Mouse (Mus musculus): ENCODE results near the gene Jam3. TPM values are rescaled to one million over a fixed set of nuclear protein-coding genes. Genes with fewer than 3 reads are reported as not detected.

The Jam3 gene
- total RNA-seq, 2 experiments from 2014 or later, result not detected

GRCm38 (mm10) chr9:27123947-27124346, 31.3 kb downstream of the Jam3 start:
- no peak for ATAC-seq (replicated peaks; ENCODE audit: low FRiP score, low TSS enrichment, poor library complexity, severe bottlenecking)

GRCm38 (mm10) chr9:27122963-27123362, 32.3 kb downstream of the Jam3 start:
- ATAC-seq (replicated peaks; ENCODE audit: low FRiP score, low TSS enrichment, poor library complexity, severe bottlenecking), result no peak

- ATAC-seq (replicated peaks; ENCODE audit: low FRiP score, low TSS enrichment, poor library complexity, severe bottlenecking), result no peak
Observed at GRCm38 (mm10) chr9:27122076-27122475, 33.1 kb downstream of the Jam3 start.

GRCm38 (mm10) chr9:27121254-27121653, 34.0 kb downstream of the Jam3 start:
- no peak for ATAC-seq (replicated peaks; ENCODE audit: low FRiP score, low TSS enrichment, poor library complexity, severe bottlenecking)

GRCm38 (mm10) chr9:27111756-27112155, 43.5 kb downstream of the Jam3 start:
- ATAC-seq (replicated peaks; ENCODE audit: low FRiP score, low TSS enrichment, poor library complexity, severe bottlenecking), result no peak

- ATAC-seq (replicated peaks; ENCODE audit: low FRiP score, low TSS enrichment, poor library complexity, severe bottlenecking), result no peak
Observed at GRCm38 (mm10) chr9:27110681-27111080, 44.5 kb downstream of the Jam3 start.

- ATAC-seq (replicated peaks; ENCODE audit: low FRiP score, low TSS enrichment, poor library complexity, severe bottlenecking), result peak; percentile 86
Observed at GRCm38 (mm10) chr9:27109533-27110514, 45.4 kb downstream of the Jam3 start.

- ATAC-seq (replicated peaks; ENCODE audit: low FRiP score, low TSS enrichment, poor library complexity, severe bottlenecking), result no peak
Observed at GRCm38 (mm10) chr9:27108451-27108850, 46.8 kb downstream of the Jam3 start.

- peak; percentile 57; the same call in 1 of the 2 replicates for ATAC-seq (replicated peaks; ENCODE audit: low FRiP score, low TSS enrichment, poor library complexity, severe bottlenecking)
Observed at GRCm38 (mm10) chr9:27106081-27106480, 49.1 kb downstream of the Jam3 start.

- ATAC-seq (replicated peaks; ENCODE audit: low FRiP score, low TSS enrichment, poor library complexity, severe bottlenecking), result no peak
Observed at GRCm38 (mm10) chr9:27101466-27101865, 53.8 kb downstream of the Jam3 start.

GRCm38 (mm10) chr9:27099474-27099873, 55.7 kb downstream of the Jam3 start:
- no peak for ATAC-seq (replicated peaks; ENCODE audit: low FRiP score, low TSS enrichment, poor library complexity, severe bottlenecking)

GRCm38 (mm10) chr9:27098557-27098956, 56.7 kb downstream of the Jam3 start:
- ATAC-seq (replicated peaks; ENCODE audit: low FRiP score, low TSS enrichment, poor library complexity, severe bottlenecking), result no peak

GRCm38 (mm10) chr9:27098092-27098491, 57.1 kb downstream of the Jam3 start:
- ATAC-seq (replicated peaks; ENCODE audit: low FRiP score, low TSS enrichment, poor library complexity, severe bottlenecking), result no peak

- ATAC-seq (replicated peaks; ENCODE audit: low FRiP score, low TSS enrichment, poor library complexity, severe bottlenecking), result no peak
Observed at GRCm38 (mm10) chr9:27092916-27093315, 62.3 kb downstream of the Jam3 start.

- ATAC-seq (replicated peaks; ENCODE audit: low FRiP score, low TSS enrichment, poor library complexity, severe bottlenecking), result no peak
Observed at GRCm38 (mm10) chr9:27090801-27091775, 64.1 kb downstream of the Jam3 start.

- no peak for ATAC-seq (replicated peaks; ENCODE audit: low FRiP score, low TSS enrichment, poor library complexity, severe bottlenecking)
Observed at GRCm38 (mm10) chr9:27090134-27090533, 65.1 kb downstream of the Jam3 start.

GRCm38 (mm10) chr9:27087402-27087801, 67.8 kb downstream of the Jam3 start:
- ATAC-seq (replicated peaks; ENCODE audit: low FRiP score, low TSS enrichment, poor library complexity, severe bottlenecking), result no peak

- ATAC-seq (replicated peaks; ENCODE audit: low FRiP score, low TSS enrichment, poor library complexity, severe bottlenecking), result peak; percentile 50; the same call in 1 of the 2 replicates
Observed at GRCm38 (mm10) chr9:27086256-27086655, 69.0 kb downstream of the Jam3 start.

- no peak for ATAC-seq (replicated peaks; ENCODE audit: low FRiP score, low TSS enrichment, poor library complexity, severe bottlenecking)
Observed at GRCm38 (mm10) chr9:27075812-27076211, 79.4 kb downstream of the Jam3 start.

- ATAC-seq (replicated peaks; ENCODE audit: low FRiP score, low TSS enrichment, poor library complexity, severe bottlenecking), result peak; percentile 65; the same call in 1 of the 2 replicates
Observed at GRCm38 (mm10) chr9:27074677-27075076, 80.5 kb downstream of the Jam3 start.
